Mouse (Mus musculus) cerebellum, adult 9-11 months (tissue): ENCODE measurements around the gene Sipa1l1.

ENCODE experiments used
- DNase-seq: peaks from one replicate; pipeline ENCODE4 v3.0.0; 2022

Gene Sipa1l1

GRCm38 (mm10) chr12:82298662-82299460 is 129.7 kb downstream of the Sipa1l1 start:
- DNase-seq = peak; percentile 69

- no peak for DNase-seq
These were observed 135.0 kb downstream of the Sipa1l1 start for GRCm38 (mm10) chr12:82304140-82304539.

GRCm38 (mm10) chr12:82306035-82306434 is 136.9 kb downstream of the Sipa1l1 start:
- DNase-seq = no peak

GRCm38 (mm10) chr12:82311593-82311992 is 142.5 kb downstream of the Sipa1l1 start:
- DNase-seq = no peak

GRCm38 (mm10) chr12:82312091-82312820 is 143.1 kb downstream of the Sipa1l1 start:
- peak; percentile 66 for DNase-seq

- no peak for DNase-seq
These were observed 144.0 kb downstream of the Sipa1l1 start for GRCm38 (mm10) chr12:82313091-82313490.

- no peak for DNase-seq
These were observed 150.5 kb downstream of the Sipa1l1 start for GRCm38 (mm10) chr12:82319436-82320131.

- DNase-seq = no peak
These were observed 151.1 kb downstream of the Sipa1l1 start for GRCm38 (mm10) chr12:82320204-82320603.

- DNase-seq = no peak
These were observed 152.3 kb downstream of the Sipa1l1 start for GRCm38 (mm10) chr12:82321397-82321796.

- DNase-seq = no peak
These were observed 152.7 kb downstream of the Sipa1l1 start for GRCm38 (mm10) chr12:82321855-82322254.

- no peak for DNase-seq
These were observed 153.8 kb downstream of the Sipa1l1 start for GRCm38 (mm10) chr12:82322759-82323451.

- DNase-seq = no peak
These were observed 155.5 kb downstream of the Sipa1l1 start for GRCm38 (mm10) chr12:82324621-82325020.

- no peak for DNase-seq
These were observed 156.4 kb downstream of the Sipa1l1 start for GRCm38 (mm10) chr12:82325502-82325901.

GRCm38 (mm10) chr12:82326438-82326837 is 157.3 kb downstream of the Sipa1l1 start:
- no peak for DNase-seq

- DNase-seq = no peak
These were observed 159.0 kb downstream of the Sipa1l1 start for GRCm38 (mm10) chr12:82328112-82328511.

- DNase-seq = no peak
These were observed 163.9 kb downstream of the Sipa1l1 start for GRCm38 (mm10) chr12:82332836-82333614.

- no peak for DNase-seq
These were observed 164.9 kb downstream of the Sipa1l1 start for GRCm38 (mm10) chr12:82333999-82334398.

- no peak for DNase-seq
These were observed 165.4 kb downstream of the Sipa1l1 start for GRCm38 (mm10) chr12:82334550-82334949.

GRCm38 (mm10) chr12:82335095-82335494 is 166.0 kb downstream of the Sipa1l1 start:
- DNase-seq = no peak

GRCm38 (mm10) chr12:82338550-82338949 is 169.4 kb downstream of the Sipa1l1 start:
- DNase-seq = no peak

- DNase-seq = peak; percentile 48
These were observed 170.2 kb downstream of the Sipa1l1 start for GRCm38 (mm10) chr12:82339221-82339861.
